Mouse (Mus musculus) cerebellum, adult 2 months (tissue): ENCODE measurements around the gene Cse1l. TPM values are rescaled to one million over a fixed set of nuclear protein-coding genes. Genes with fewer than 3 reads are reported as not detected.

Source experiments
- DNase-seq, 2 experiments: peaks; one replicate each; pipeline ENCODE4 v3.0.0; 2021
- H3K27ac ChIP-seq: fragments of 200-500 bp; 2 replicates; pipeline ENCODE4 v1.5.1; 2012; ENCODE audit warnings: low read length, control low read depth, inconsistent platforms; ENCODE audit not compliant: insufficient read depth
- H3K27me3 ChIP-seq: fragments of 200-500 bp; 2 replicates; pipeline ENCODE4 v1.6.1; 2012; ENCODE audit warnings: inconsistent platforms, mild to moderate bottlenecking, low read length, moderate library complexity; ENCODE audit not compliant: control insufficient read depth, insufficient read depth
- H3K4me1 ChIP-seq: fragments of 200-500 bp; 2 replicates; pipeline ENCODE4 v1.6.1; 2011; ENCODE audit warnings: low read length; ENCODE audit not compliant: control insufficient read depth, insufficient read depth
- H3K4me3 ChIP-seq: fragments of 200-500 bp; replicated peaks from 2 replicates; pipeline ENCODE3; 2011; ENCODE audit warnings: mild to moderate bottlenecking, low read depth, low read length, control low read depth; ENCODE audit not compliant: insufficient read depth
- CTCF ChIP-seq: fragments of 200-500 bp; IDR thresholded peaks from 2 replicates; pipeline ENCODE4 v1.5.1; 2011; ENCODE audit warnings: low read depth, mild to moderate bottlenecking, control low read depth, low read length, moderate library complexity, borderline replicate concordance; ENCODE audit not compliant: insufficient read depth
- POLR2A ChIP-seq: fragments of 200-500 bp; IDR thresholded peaks from 2 replicates; pipeline ENCODE4 v1.6.1; 2011; ENCODE audit warnings: low read length, control low read depth, borderline replicate concordance; ENCODE audit not compliant: insufficient read depth
- WGBS: fragments of 180-500 bp; shearing (Covaris S2); methylation state at CpG from one replicate; pipeline ENCODE4 v1.1.7; 2018; 5-methylcytosine and 5-hydroxymethylcytosine counted together
- polyA plus RNA-seq: library from polyadenylated mRNA; depleted of rRNA; stranded (reverse); fragments of >200 nt; gene quantifications from 2 replicates; pipeline ENCODE4 v1.2.3, GENCODE M21; 2012

Cse1l gene
- polyA plus RNA-seq, 1 experiment, result 49.9 TPM

GRCm38 (mm10) chr2:166874675-166875280 is 31.1 kb upstream of the Cse1l start:
- 69% methylated on average over 10 of the region's 10 CpGs for WGBS
- Histone ChIP-seq H3K4me1 (peaks cover 17% of the 10 kb centered on the region), H3K4me3 (no peak overlapping the region), H3K27ac (no peak overlapping the region), H3K27me3 (no peaks in the 10 kb centered on the region)
- TF ChIP-seq CTCF (no peak), POLR2A (no peak)
- no peak for DNase-seq

- 16% methylated on average over 6 of the region's 6 CpGs for WGBS
- peak; percentile 24 to 48 for DNase-seq
- TF ChIP-seq POLR2A, result no peak
- TF ChIP-seq CTCF, result no peak
- Histone ChIP-seq H3K27me3 (no peaks in the 10 kb centered on the region), H3K4me3 (no peak overlapping the region), H3K4me1 (peaks cover 9% of the 10 kb centered on the region), H3K27ac (0 out of 2 replicates have a peak overlapping the region, but pooled peaks have one; percentile 40)
Measured at GRCm38 (mm10) chr2:166875561-166875960, 30.3 kb upstream of the Cse1l start.

- H3K4me1 ChIP-seq, result peaks cover 4% of the 10 kb centered on the region
- WGBS, result 92% methylated on average over 10 of the region's 10 CpGs
Measured at GRCm38 (mm10) chr2:166876331-166876730, 29.5 kb upstream of the Cse1l start.

GRCm38 (mm10) chr2:166885066-166885465 is 20.8 kb upstream of the Cse1l start:
- 25% methylated on average over 7 of the region's 7 CpGs for WGBS
- no peak for TF ChIP-seq CTCF
- no peaks in the 10 kb centered on the region for H3K27me3 ChIP-seq
- H3K27ac ChIP-seq, result no peak overlapping the region
- H3K4me3 ChIP-seq, result no peak overlapping the region
- no peaks in the 10 kb centered on the region; the same call in 1 of the 2 replicates for H3K4me1 ChIP-seq
- peak; percentile 66 to 68 for DNase-seq

More at GRCm38 (mm10) chr2:166876331-166876730, 29.5 kb upstream of the Cse1l start:
- Histone ChIP-seq H3K27me3 (no peaks in the 10 kb centered on the region), H3K27ac (no peak overlapping the region), H3K4me3 (no peak overlapping the region)
- no peak for DNase-seq
- TF ChIP-seq CTCF (no peak), POLR2A (no peak)

GRCm38 (mm10) chr2:166885619-166886018 is 20.2 kb upstream of the Cse1l start:
- TF ChIP-seq POLR2A (no peak), CTCF (no peak)
- Histone ChIP-seq H3K4me3 (no peak overlapping the region), H3K4me1 (no peaks in the 10 kb centered on the region; the same call in 1 of the 2 replicates), H3K27ac (no peak overlapping the region), H3K27me3 (no peaks in the 10 kb centered on the region)
- DNase-seq, result no peak
- WGBS, result 71% methylated on average over 10 of the region's 10 CpGs

GRCm38 (mm10) chr2:166886231-166886630 is 19.6 kb upstream of the Cse1l start:
- 94% methylated on average over 3 of the region's 3 CpGs for WGBS

GRCm38 (mm10) chr2:166887816-166888215 is 18.0 kb upstream of the Cse1l start:
- no peaks in the 10 kb centered on the region; the same call in 1 of the 2 replicates for H3K4me1 ChIP-seq
- no peaks in the 10 kb centered on the region for H3K27me3 ChIP-seq
- 47% methylated on average over 11 of the region's 11 CpGs for WGBS
- no peak overlapping the region for H3K27ac ChIP-seq
- DNase-seq, result no peak
- no peak overlapping the region for H3K4me3 ChIP-seq
- TF ChIP-seq CTCF (peak; percentile 36; the same call in 1 of the 2 replicates), POLR2A (no peak)

More at GRCm38 (mm10) chr2:166886231-166886630, 19.6 kb upstream of the Cse1l start:
- TF ChIP-seq CTCF, result no peak
- no peak for TF ChIP-seq POLR2A
- Histone ChIP-seq H3K4me3 (no peak overlapping the region), H3K27me3 (no peaks in the 10 kb centered on the region), H3K4me1 (no peaks in the 10 kb centered on the region; the same call in 1 of the 2 replicates), H3K27ac (no peak overlapping the region)
- no peak for DNase-seq

- TF ChIP-seq POLR2A, result no peak
- no peak for TF ChIP-seq CTCF
- H3K27me3 ChIP-seq, result no peaks in the 10 kb centered on the region
- no peak for DNase-seq
- no peak overlapping the region for H3K4me3 ChIP-seq
- WGBS, result 78% methylated on average over 9 of the region's 9 CpGs
- H3K4me1 ChIP-seq, result no peaks in the 10 kb centered on the region; the same call in 1 of the 2 replicates
- H3K27ac ChIP-seq, result no peak overlapping the region
Measured at GRCm38 (mm10) chr2:166891366-166891880, 14.4 kb upstream of the Cse1l start.
